Mouse (Mus musculus): ENCODE results near the gene Snrpe.

Snrpe gene

GRCm38 (mm10) chr1:133609771-133610502 is at the start of gene Snrpe:
Gene Snrpe (minus strand): TSS chr1:133610291.
- DNase-seq (ENCODE audit: low read depth) = peak; percentile 93

GRCm38 (mm10) chr1:133658878-133659277 is 48.8 kb upstream of the Snrpe start:
- DNase-seq (ENCODE audit: low read depth) = no peak

- DNase-seq (ENCODE audit: low read depth) = no peak
These were observed 46.7 kb upstream of the Snrpe start for GRCm38 (mm10) chr1:133656811-133657210.

- DNase-seq (ENCODE audit: low read depth) = no peak
These were observed 42.9 kb upstream of the Snrpe start for GRCm38 (mm10) chr1:133653033-133653432.

GRCm38 (mm10) chr1:133650288-133651055 is 40.4 kb upstream of the Snrpe start:
- no peak for DNase-seq (ENCODE audit: low read depth)

GRCm38 (mm10) chr1:133645652-133646051 is 35.6 kb upstream of the Snrpe start:
- DNase-seq (ENCODE audit: low read depth) = no peak

- DNase-seq (ENCODE audit: low read depth) = no peak
These were observed 31.1 kb upstream of the Snrpe start for GRCm38 (mm10) chr1:133641163-133641562.

GRCm38 (mm10) chr1:133638517-133638916 is 28.4 kb upstream of the Snrpe start:
- DNase-seq (ENCODE audit: low read depth) = no peak

GRCm38 (mm10) chr1:133632168-133632567 is 22.1 kb upstream of the Snrpe start:
- peak; percentile 7 for DNase-seq (ENCODE audit: low read depth)

- DNase-seq (ENCODE audit: low read depth) = no peak
These were observed 15.0 kb upstream of the Snrpe start for GRCm38 (mm10) chr1:133625052-133625451.

- no peak for DNase-seq (ENCODE audit: low read depth)
These were observed 8.2 kb upstream of the Snrpe start for GRCm38 (mm10) chr1:133618311-133618710.

GRCm38 (mm10) chr1:133617908-133618307 is 7.8 kb upstream of the Snrpe start:
- no peak for DNase-seq (ENCODE audit: low read depth)

- DNase-seq (ENCODE audit: low read depth) = no peak
These were observed 3.7 kb upstream of the Snrpe start for GRCm38 (mm10) chr1:133613817-133614216.

- DNase-seq (ENCODE audit: low read depth) = no peak
These were observed 1.3 kb upstream of the Snrpe start for GRCm38 (mm10) chr1:133611436-133611835.

GRCm38 (mm10) chr1:133610601-133611000 is 510 bp upstream of the Snrpe start:
- DNase-seq (ENCODE audit: low read depth) = no peak

GRCm38 (mm10) chr1:133603174-133603573 is 6.9 kb downstream of the Snrpe start:
- DNase-seq (ENCODE audit: low read depth) = no peak

GRCm38 (mm10) chr1:133596298-133597007 is 13.6 kb downstream of the Snrpe start:
- DNase-seq (ENCODE audit: low read depth) = no peak

GRCm38 (mm10) chr1:133585995-133586537 is 24.0 kb downstream of the Snrpe start:
- DNase-seq (ENCODE audit: low read depth) = no peak

GRCm38 (mm10) chr1:133571293-133571692 is 38.8 kb downstream of the Snrpe start:
- no peak for DNase-seq (ENCODE audit: low read depth)

All from fibroblast of lung, adult 2 months (primary cell).